Mouse (Mus musculus): ENCODE measurements around the gene Cope. TPM values are rescaled to one million over a fixed set of nuclear protein-coding genes. Genes with fewer than 3 reads are reported as not detected.

Gene Cope
- polyA plus RNA-seq, 1 experiment: 263 TPM

DNA sequence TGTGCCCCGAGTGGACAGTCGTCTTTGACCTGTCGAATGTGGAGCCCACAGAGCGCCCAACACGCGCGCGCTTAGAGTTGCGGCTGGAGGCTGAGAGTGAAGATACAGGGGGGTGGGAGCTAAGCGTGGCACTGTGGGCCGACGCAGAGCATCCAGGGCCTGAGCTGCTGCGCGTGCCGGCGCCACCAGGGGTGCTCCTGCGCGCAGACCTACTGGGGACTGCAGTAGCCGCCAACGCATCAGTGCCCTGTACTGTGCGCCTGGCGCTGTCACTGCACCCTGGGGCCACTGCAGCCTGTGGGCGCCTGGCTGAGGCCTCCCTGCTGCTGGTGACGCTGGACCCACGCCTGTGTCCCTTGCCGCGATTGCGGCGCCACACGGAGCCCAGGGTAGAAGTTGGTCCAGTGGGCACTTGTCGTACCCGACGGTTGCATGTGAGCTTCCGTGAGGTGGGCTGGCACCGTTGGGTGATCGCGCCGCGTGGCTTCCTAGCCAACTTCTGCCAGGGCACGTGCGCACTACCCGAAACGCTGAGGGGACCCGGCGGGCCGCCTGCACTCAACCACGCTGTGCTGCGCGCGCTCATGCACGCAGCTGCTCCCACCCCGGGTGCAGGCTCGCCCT, 28.5 kb downstream of the Cope start:
- DNase-seq (ENCODE audit: low read depth): peak; percentile 82
- TF ChIP-seq CTCF (IDR thresholded peaks at IDR 0.05; ENCODE audit: borderline replicate concordance, extremely low read depth, insufficient read depth, insufficient read length) (peak; percentile 61), POLR2A (IDR thresholded peaks at IDR 0.05; ENCODE audit: borderline replicate concordance, extremely low read depth, insufficient read depth, insufficient read length, poor library complexity, severe bottlenecking) (no peak)

DNA sequence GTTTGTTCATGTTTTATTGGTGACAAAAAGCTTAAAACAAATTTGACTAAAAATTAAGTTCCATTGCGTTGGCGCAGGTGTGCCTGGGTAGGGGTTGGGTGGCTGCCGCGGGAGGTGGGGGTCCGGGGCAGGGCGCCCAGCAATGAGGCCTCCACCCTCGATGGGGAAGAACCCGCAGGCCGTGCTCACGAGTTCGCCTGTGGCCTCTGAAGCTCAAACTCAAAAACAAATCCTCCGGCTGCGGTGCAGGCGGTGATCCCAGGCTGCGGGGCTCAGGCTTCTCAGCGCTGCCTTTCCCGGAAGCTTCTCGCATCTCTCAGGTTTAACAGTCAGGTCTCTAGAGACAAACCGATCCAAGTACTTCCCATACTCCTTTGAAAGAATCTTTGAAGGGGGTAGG, 29.2 kb downstream of the Cope start:
- TF ChIP-seq POLR2A (IDR thresholded peaks at IDR 0.05; ENCODE audit: borderline replicate concordance, extremely low read depth, insufficient read depth, insufficient read length, poor library complexity, severe bottlenecking) (no peak), CTCF (IDR thresholded peaks at IDR 0.05; ENCODE audit: borderline replicate concordance, extremely low read depth, insufficient read depth, insufficient read length) (no peak)
- peak; percentile 47 for DNase-seq (ENCODE audit: low read depth)

DNA sequence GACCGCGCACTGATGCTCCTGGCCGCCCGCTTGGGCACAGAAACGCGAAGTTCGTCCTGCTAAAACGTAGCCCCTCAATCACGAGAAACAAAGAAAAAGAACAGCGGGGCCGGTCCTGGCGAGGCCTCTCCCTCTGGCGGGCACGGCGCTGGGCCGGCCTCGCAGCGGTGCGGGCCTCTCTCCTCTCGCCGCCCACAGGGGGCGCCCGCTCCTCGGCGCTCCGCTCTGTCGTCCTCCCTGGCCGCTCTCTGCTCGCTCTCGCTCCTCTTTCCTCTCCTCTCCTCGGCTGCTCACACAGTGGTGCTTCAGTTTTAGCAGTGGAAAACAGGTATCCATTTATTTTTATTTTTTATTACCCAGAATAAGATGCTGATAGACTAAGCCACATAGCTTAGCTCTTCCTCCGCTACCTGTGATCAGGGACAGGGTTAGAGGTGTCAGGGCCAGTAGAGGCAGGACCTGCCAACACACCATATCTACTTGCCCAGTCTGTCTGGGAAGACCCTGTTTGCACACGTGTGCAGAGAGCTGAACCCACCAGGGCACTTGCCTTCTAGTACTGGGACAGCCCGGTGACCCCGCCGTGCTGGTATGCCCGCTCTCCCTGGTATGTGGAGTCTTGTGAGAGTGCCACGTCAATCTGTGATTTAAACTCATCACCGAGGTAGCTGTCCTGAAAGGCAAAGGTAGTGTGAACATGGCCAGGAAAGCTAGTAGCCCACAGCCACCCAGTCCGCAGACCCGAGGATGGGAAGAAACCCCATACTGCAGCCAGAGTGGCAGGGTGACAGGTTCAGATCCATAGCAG, 30.0 kb downstream of the Cope start:
- TF ChIP-seq POLR2A (IDR thresholded peaks at IDR 0.05; ENCODE audit: borderline replicate concordance, extremely low read depth, insufficient read depth, insufficient read length, poor library complexity, severe bottlenecking) (no peak), CTCF (IDR thresholded peaks at IDR 0.05; ENCODE audit: borderline replicate concordance, extremely low read depth, insufficient read depth, insufficient read length) (peak; percentile 84)
- DNase-seq (ENCODE audit: low read depth): peak; percentile 88

DNA sequence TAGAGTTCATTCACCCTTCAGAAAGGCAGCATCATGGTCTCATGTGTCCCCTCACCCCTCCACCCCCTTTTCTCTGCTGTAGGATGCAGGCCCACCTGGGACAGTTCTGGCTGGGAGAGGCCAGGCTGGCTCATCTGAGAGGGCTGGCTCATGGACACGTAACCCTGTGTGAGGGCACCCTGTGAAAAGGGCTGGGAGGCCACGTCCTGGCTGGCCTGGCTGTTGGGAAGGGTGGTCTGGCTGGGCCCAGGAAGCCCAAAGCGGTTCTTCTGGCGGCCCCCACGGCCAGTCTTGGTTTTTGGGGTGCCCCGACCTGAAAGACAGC, 30.5 kb downstream of the Cope start:
- TF ChIP-seq CTCF (IDR thresholded peaks at IDR 0.05; ENCODE audit: borderline replicate concordance, extremely low read depth, insufficient read depth, insufficient read length): no peak
- TF ChIP-seq POLR2A (IDR thresholded peaks at IDR 0.05; ENCODE audit: borderline replicate concordance, extremely low read depth, insufficient read depth, insufficient read length, poor library complexity, severe bottlenecking): no peak
- no peak for DNase-seq (ENCODE audit: low read depth)

DNA sequence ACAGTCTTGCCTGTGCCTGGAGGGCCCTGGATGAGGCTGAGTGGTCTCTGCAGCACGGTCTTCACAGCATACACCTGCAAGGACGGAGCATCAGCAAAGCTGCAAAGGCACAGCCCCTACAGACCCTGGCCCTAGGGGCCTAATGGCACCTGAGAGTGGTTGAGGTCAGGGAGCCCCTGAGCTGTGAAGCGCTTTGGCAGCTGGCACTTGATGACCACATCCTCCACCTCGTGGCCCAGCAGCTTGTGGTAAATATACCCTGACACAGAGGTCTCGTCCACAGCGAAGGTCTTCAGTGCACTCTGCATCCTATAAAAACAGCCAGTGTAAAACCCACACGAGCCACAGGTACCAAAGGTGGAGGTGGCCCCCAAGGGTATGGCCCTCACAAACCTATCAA, 36.6 kb downstream of the Cope start:
- DNase-seq (ENCODE audit: low read depth): no peak

DNA sequence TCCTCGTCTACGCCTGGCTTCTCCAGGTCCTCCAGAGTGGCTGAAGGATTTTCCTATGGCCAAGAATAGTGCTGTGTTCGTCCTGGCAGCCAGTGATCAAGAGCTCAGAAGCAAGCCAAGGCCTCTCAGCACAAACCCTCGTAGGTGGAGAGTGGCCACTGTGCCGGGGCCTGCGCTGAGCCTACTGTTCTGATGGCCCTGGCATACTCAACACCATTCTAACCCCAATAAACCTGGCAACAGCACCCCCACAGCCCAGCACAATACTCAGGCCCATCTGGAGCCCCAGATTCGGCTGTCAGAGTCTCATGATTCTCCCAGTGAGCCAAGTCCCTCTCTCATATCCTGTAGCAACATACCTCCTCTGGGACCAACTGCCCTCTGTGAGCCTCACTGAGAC, 38.3 kb downstream of the Cope start:
- TF ChIP-seq CTCF (IDR thresholded peaks at IDR 0.05; ENCODE audit: borderline replicate concordance, extremely low read depth, insufficient read depth, insufficient read length) (no peak), POLR2A (IDR thresholded peaks at IDR 0.05; ENCODE audit: borderline replicate concordance, extremely low read depth, insufficient read depth, insufficient read length, poor library complexity, severe bottlenecking) (no peak)
- no peak for DNase-seq (ENCODE audit: low read depth)

More for the DNA sequence above, 36.6 kb downstream of the Cope start:
- TF ChIP-seq POLR2A (IDR thresholded peaks at IDR 0.05; ENCODE audit: borderline replicate concordance, extremely low read depth, insufficient read depth, insufficient read length, poor library complexity, severe bottlenecking) (no peak), CTCF (IDR thresholded peaks at IDR 0.05; ENCODE audit: borderline replicate concordance, extremely low read depth, insufficient read depth, insufficient read length) (no peak)

DNA sequence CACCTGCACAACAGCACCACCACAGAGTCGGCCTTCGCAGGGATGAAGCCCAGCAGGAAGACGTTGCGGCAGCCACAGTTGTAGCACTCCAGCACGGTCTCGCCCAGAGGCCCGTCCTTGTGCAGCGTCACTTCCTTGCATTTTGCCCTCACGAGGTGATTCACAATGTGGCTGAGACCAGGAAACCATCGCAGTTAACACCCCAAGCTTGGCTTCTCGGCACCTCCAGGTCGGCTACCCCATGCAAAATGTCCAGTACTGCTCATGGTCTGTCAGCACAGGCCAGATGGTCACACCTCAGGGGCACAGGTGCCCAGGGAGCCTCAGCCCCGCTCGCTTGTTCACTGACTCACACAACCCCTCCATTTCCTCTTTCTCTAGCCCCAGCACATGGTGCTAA, 39.7 kb downstream of the Cope start:
- TF ChIP-seq CTCF (IDR thresholded peaks at IDR 0.05; ENCODE audit: borderline replicate concordance, extremely low read depth, insufficient read depth, insufficient read length): no peak
- no peak for TF ChIP-seq POLR2A (IDR thresholded peaks at IDR 0.05; ENCODE audit: borderline replicate concordance, extremely low read depth, insufficient read depth, insufficient read length, poor library complexity, severe bottlenecking)
- DNase-seq (ENCODE audit: low read depth): no peak

DNA sequence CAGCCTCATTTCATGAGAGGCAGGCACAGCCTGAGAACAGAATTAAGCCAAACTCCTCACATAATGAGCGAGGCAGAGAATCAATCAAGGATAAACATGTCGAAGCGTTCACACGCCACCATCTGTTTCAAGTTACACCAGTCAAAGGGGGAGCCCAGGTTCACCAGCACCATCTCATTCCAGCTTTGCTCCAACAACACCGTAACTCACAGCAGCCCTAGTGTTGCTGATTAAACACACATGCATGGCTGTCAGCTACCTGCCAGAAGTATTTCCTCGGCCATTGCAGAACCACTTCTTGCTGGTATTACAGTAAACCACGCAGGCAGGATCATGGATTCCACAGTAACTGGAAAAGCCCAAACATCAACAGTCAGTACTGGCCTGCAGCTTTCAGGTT, 40.8 kb downstream of the Cope start:
- DNase-seq (ENCODE audit: low read depth): peak; percentile 39
- no peak for TF ChIP-seq POLR2A (IDR thresholded peaks at IDR 0.05; ENCODE audit: borderline replicate concordance, extremely low read depth, insufficient read depth, insufficient read length, poor library complexity, severe bottlenecking)
- TF ChIP-seq CTCF (IDR thresholded peaks at IDR 0.05; ENCODE audit: borderline replicate concordance, extremely low read depth, insufficient read depth, insufficient read length): no peak

DNA sequence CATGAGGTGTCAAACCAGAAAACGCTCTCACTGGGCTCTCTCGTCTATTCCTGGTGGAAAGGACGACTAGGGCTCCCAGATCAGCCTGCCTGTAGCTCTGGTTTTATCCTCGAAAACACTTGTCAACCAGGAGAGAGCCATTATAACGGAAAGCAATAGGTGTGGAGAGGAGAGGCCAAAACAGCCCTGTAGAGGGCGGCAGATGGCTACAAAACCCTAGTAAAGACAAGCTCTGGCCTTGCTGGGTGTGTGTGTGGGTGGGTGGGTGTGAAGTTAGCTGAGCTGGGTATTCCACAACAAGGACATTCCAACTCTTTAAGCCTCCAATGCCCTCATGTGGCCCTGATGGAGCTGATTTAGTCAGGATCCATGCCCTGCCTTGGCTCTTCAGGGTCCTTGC, 41.4 kb downstream of the Cope start:
- TF ChIP-seq POLR2A (IDR thresholded peaks at IDR 0.05; ENCODE audit: borderline replicate concordance, extremely low read depth, insufficient read depth, insufficient read length, poor library complexity, severe bottlenecking): no peak
- peak; percentile 66 for TF ChIP-seq CTCF (IDR thresholded peaks at IDR 0.05; ENCODE audit: borderline replicate concordance, extremely low read depth, insufficient read depth, insufficient read length)

DNA sequence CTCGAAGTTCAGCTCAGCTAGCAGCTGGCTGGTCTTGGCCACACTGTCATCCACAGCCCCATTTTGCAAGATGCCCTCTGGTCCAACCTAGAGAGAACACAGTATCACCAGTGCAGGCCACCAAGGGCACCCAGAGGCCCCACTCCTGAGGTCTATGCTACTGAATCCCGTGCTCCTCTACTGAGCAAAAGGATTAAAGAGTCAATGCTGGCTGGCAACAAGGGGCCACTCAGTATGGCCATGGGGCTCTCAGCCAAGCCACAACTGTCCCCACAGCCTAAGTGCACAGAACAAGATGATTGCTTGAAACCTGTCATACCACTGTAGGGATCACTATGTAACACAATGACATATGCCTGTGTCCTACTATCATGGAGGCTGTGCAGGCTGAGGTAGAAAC, 42.0 kb downstream of the Cope start:
- no peak for TF ChIP-seq CTCF (IDR thresholded peaks at IDR 0.05; ENCODE audit: borderline replicate concordance, extremely low read depth, insufficient read depth, insufficient read length)
- no peak for TF ChIP-seq POLR2A (IDR thresholded peaks at IDR 0.05; ENCODE audit: borderline replicate concordance, extremely low read depth, insufficient read depth, insufficient read length, poor library complexity, severe bottlenecking)
- DNase-seq (ENCODE audit: low read depth): no peak

More for the DNA sequence above, 41.4 kb downstream of the Cope start:
- peak; percentile 63 for DNase-seq (ENCODE audit: low read depth)

DNA sequence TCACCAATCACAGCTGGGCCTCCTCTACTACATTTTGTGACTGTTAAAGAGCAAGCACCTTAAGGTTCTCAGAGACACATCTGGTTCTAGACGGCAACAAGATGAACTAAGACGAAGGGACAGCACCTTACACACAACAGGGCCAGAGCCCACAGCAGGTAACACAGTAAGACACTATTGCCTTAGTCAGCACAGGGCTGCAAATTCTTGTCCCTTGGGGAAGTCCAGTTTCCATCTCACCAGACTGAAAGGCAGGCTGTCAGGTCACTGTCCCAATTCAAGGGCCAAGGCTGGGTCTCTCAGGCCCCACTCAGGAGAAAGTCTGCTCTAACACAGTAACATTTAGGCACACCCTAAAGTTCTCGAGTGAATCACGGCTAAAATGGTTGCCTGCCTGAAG, 45.1 kb downstream of the Cope start:
- TF ChIP-seq POLR2A (IDR thresholded peaks at IDR 0.05; ENCODE audit: borderline replicate concordance, extremely low read depth, insufficient read depth, insufficient read length, poor library complexity, severe bottlenecking): no peak
- TF ChIP-seq CTCF (IDR thresholded peaks at IDR 0.05; ENCODE audit: borderline replicate concordance, extremely low read depth, insufficient read depth, insufficient read length): no peak
- DNase-seq (ENCODE audit: low read depth): no peak

Measured in brain, embryonic 14.5 days (tissue).